Mouse (Mus musculus) thymus, postnatal 0 days (tissue): ENCODE data around the gene Atxn7l2. TPM values are rescaled to one million over a fixed set of nuclear protein-coding genes. Genes with fewer than 3 reads are reported as not detected.
A peak's percentile ranks its signal among the peaks of the same experiment; 100 is the strongest.

Source experiments
- DNase-seq: peaks from one replicate; pipeline ENCODE4 v3.0.0-alpha.2; 2015; ENCODE audit warnings: low spot score
- polyA plus RNA-seq: library from polyadenylated mRNA; unstranded; fragments of >200 nt; fragmentation: Nextera tagmentation; extraction: Ambion mirVana; gene quantifications from 2 replicates; pipeline ENCODE4 v1.2.1, GENCODE M21; 2015

Atxn7l2 gene
- polyA plus RNA-seq, 1 experiment from 2014 or later, result 14.2 TPM

GRCm38 (mm10) chr3:108206731-108207375, 3.9 kb downstream of the Atxn7l2 start:
- DNase-seq, result no peak

GRCm38 (mm10) chr3:108205601-108206000, 5.1 kb downstream of the Atxn7l2 start:
- no peak for DNase-seq

- DNase-seq, result no peak
These were observed 6.3 kb downstream of the Atxn7l2 start for GRCm38 (mm10) chr3:108204470-108204869.

- DNase-seq, result peak; percentile 65
These were observed 7.0 kb downstream of the Atxn7l2 start for GRCm38 (mm10) chr3:108203621-108204325.

GRCm38 (mm10) chr3:108203212-108203611, 7.5 kb downstream of the Atxn7l2 start:
- DNase-seq, result no peak

GRCm38 (mm10) chr3:108202506-108202905, 8.2 kb downstream of the Atxn7l2 start:
- DNase-seq, result no peak

- peak; percentile 95 for DNase-seq
These were observed 10.1 kb downstream of the Atxn7l2 start, which contains the start of gene Cyb561d1 for GRCm38 (mm10) chr3:108200329-108201323. Cyb561d1 (minus strand) TSS chr3:108201212.

- DNase-seq, result no peak
These were observed 11.5 kb downstream of the Atxn7l2 start for GRCm38 (mm10) chr3:108199231-108199630.

GRCm38 (mm10) chr3:108197066-108197497, 13.7 kb downstream of the Atxn7l2 start:
- DNase-seq, result no peak

- no peak for DNase-seq
These were observed 14.7 kb downstream of the Atxn7l2 start for GRCm38 (mm10) chr3:108195941-108196590.

- DNase-seq, result no peak
These were observed 15.4 kb downstream of the Atxn7l2 start for GRCm38 (mm10) chr3:108195287-108195686.

- no peak for DNase-seq
These were observed 17.0 kb downstream of the Atxn7l2 start for GRCm38 (mm10) chr3:108193686-108194085.

- no peak for DNase-seq
These were observed 20.8 kb downstream of the Atxn7l2 start for GRCm38 (mm10) chr3:108189897-108190296.

GRCm38 (mm10) chr3:108188716-108189490, 21.8 kb downstream of the Atxn7l2 start:
- DNase-seq, result no peak

- DNase-seq, result no peak
These were observed 23.5 kb downstream of the Atxn7l2 start for GRCm38 (mm10) chr3:108187111-108187795.

GRCm38 (mm10) chr3:108186098-108187047, 24.4 kb downstream of the Atxn7l2 start, which contains the start of gene Amigo1:
Amigo1 (plus strand) TSS chr3:108186335.
- DNase-seq, result peak; percentile 65

- DNase-seq, result no peak
These were observed 25.2 kb downstream of the Atxn7l2 start for GRCm38 (mm10) chr3:108185460-108186097.

GRCm38 (mm10) chr3:108184742-108185141, 26.0 kb downstream of the Atxn7l2 start:
- DNase-seq, result no peak
